Mouse (Mus musculus): ENCODE data around the gene Itga6.
"Not testable (repeated sequence)": the region's sequence is repeated elsewhere in the genome, so short reads cannot be mapped to it uniquely, and the experiment has no call there.

Gene Itga6

GRCm38 (mm10) chr2:71895596-71896286 is 150.3 kb downstream of the Itga6 start:
- DNase-seq (ENCODE audit: low spot score in 2 of 2) = no peak

GRCm38 (mm10) chr2:71897420-71897819 is 152.0 kb downstream of the Itga6 start:
- no peak for DNase-seq (ENCODE audit: low spot score in 2 of 2)

- peak in 1 of 2 experiments; percentile 28 for DNase-seq (ENCODE audit: low spot score in 2 of 2)
Observed at GRCm38 (mm10) chr2:71898335-71898856, 153.0 kb downstream of the Itga6 start.

GRCm38 (mm10) chr2:71899886-71900285 is 154.5 kb downstream of the Itga6 start:
- no peak for DNase-seq (ENCODE audit: low spot score in 2 of 2)

- DNase-seq (ENCODE audit: low spot score in 2 of 2) = no peak
Observed at GRCm38 (mm10) chr2:71905154-71905553, 159.7 kb downstream of the Itga6 start.

GRCm38 (mm10) chr2:71906356-71906755 is 160.9 kb downstream of the Itga6 start:
- not testable (repeated sequence) for DNase-seq (ENCODE audit: low spot score in 2 of 2)
